Mouse (Mus musculus) large intestine, adult 2 months (tissue): ENCODE results near the gene Gm17364. TPM values are rescaled to one million over a fixed set of nuclear protein-coding genes. Genes with fewer than 3 reads are reported as not detected.
"Not testable (repeated sequence)": the region's sequence is repeated elsewhere in the genome, so short reads cannot be mapped to it uniquely, and the experiment has no call there.

Experiments
- DNase-seq: peaks from one replicate; pipeline ENCODE4 v3.0.0-alpha.2; 2012; ENCODE audit warnings: low read depth, low spot score
- WGBS: fragments of 180-500 bp; shearing (Covaris S2); methylation state at CpG from one replicate; pipeline ENCODE4 v1.1.7; 2018; 5-methylcytosine and 5-hydroxymethylcytosine counted together
- polyA plus RNA-seq: library from polyadenylated mRNA; depleted of rRNA; stranded (reverse); fragments of >200 nt; gene quantifications from 2 replicates; pipeline ENCODE4 v1.2.3, GENCODE M21; 2012; rRNA removed

Gene Gm17364
- polyA plus RNA-seq: not detected in 2 replicates

DNA sequence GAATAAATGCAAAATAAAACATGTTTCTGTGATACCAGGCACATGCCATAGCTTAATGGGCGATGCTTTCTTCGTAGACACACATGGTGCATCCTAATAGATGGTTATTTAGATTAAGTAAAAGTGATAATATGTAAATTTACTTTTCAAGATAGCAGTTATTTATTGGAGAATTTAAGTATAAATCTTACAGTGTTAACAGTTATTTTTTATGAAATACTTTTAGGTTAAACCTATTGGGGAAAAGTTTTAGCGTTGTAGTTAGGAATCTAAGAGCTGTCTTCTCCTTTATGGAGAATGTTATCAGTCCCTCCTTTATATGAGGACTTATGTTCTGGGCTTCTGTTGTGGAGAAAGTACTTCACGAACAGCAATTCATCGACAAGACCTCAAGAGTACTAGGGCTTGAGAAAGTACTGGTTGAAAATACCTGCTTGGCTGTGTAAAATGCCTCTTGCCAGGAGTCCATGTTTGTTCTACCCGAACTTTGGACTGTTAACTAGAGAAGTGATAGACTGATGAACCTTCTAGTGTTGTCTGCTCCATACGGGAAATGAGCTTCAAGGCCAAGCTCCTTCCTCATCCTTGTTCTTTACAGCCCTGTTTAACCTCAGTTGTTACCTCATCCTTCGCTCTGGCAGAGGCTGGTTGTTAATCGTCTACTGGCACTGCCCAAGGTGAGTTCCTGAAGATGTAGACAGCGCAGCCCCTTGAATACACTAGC is at the start of gene Gm17364:
TSS of gene Gm17364 (minus strand) at position 51 of the 724 bp plus-strand sequence.
- WGBS: 56% methylated on average over 10 of the region's 10 CpGs
- peak; percentile 57 for DNase-seq

DNA sequence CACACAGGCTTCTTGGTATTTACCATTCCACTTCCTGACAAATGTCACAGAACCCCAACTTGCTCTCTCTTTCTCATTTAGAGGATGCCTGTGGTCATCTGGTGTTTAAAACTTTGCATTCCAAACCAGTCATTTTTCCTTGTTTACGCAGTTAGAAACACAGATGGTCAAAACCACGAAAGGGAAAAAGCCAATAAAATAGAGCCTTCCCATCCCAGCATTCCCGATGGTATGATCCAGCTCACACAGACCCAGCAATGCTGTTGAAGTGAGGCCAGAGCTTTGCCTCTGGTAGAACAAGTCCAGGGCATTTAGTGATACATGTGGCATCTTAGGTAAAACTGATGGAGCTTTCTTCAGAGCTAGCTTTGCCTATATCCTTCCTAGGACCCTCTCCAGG is 47.7 kb upstream of the Gm17364 start:
- 36% methylated on average over 3 of the region's 3 CpGs for WGBS
- DNase-seq: no peak

DNA sequence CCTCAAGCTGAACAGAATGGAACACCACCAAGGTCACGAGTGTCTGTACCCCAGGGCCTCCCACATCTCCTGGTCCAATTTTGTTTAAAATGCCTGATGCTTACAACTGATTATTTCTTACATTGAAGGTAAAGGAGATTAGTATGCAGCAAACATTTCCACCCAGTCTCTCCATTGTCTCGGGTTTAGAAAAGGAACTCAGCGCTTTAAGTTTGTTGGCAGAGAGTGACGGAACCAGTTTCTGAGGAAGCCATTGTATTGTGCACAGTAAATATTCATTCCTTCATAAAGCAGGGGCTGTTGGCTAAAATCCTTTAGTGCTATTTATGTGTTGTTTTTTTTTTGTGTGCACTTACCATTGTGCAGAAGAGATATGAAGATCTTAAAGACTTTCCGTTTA is 47.0 kb upstream of the Gm17364 start:
- no peak for DNase-seq
- WGBS: 57% methylated on average over 5 of the region's 5 CpGs

DNA sequence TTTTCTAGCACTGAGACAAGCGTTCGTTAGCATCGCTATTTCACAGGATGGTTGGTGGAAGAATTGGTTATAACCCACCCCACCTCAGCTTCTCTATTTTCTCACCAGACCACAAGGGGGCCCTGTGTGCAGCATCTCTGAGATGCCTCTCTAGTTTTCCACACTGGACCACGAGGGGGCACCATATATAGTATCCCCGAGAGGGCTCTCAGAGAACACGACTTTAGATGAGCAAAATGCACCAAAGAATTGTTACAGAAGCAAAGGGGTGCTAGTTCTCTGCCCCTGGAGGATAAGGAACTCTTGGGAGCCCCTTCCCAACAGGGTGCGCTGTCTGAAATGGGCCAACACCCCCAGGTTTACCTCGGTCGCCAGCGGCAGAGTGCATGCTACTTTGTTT is 28.9 kb upstream of the Gm17364 start:
- WGBS: 64% methylated on average over 10 of the region's 10 CpGs
- DNase-seq: peak; percentile 64

DNA sequence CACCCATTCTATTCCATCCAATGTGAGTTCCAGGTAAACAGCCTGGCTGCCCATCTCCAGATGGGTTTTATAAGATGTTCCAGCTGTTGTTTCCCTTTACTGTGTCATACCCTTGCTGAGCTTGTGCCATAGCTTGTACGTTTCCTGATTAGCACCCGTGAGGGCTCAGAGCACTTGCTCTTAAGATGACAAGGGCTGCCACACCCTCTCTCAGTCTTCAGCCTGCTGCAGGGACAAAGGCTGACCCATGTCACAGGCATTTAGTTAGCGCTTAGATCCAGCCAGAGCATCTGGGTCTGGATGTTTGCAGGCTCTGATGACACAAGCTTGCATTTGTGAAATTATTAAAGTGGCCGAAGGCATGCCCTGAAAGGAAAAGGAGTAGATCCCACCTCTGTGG is 26.3 kb upstream of the Gm17364 start:
- 26% methylated on average over 4 of the region's 4 CpGs for WGBS

DNA sequence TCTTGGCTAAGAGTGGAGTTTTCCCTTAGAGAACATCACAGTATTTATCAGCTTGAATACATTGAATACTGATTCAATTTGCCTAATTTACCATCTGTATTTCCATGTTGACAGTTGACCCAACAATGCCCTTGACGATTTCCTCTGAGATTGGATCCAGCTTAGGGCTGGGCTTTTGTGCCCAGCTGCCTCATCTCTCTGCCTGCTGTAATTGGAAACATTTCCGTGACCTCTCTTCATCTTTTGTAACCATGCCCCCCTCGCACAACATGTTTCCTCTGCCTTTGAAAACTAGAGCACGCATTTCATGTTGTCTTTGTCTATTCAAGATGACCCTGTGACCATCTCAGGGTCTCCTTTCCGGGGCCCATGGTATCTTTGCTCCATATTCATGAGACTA is 25.2 kb upstream of the Gm17364 start:
- WGBS: 74% methylated on average over 5 of the region's 5 CpGs
- DNase-seq: no peak

More for the DNA sequence above, 26.3 kb upstream of the Gm17364 start:
- peak; percentile 24 for DNase-seq

DNA sequence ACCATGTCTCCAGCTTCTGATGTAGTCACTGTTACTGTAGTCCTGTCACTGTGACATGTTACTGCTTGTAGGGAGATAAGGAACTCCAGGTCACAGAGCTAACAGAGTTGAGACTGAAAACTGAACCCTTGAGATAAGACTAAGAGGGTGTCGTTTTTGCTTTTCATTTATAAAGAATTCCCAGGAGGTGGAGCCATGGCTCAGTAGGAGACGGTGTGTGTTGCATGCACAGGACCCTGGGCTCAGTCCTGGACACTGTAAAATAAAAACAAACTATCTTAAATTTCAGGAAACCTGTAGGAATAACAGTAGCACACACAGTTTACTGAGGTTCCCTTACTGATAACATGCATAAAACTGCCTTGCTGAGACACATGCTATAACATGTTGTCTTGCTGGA is 24.8 kb upstream of the Gm17364 start:
- 30% methylated on average over 2 of the region's 2 CpGs for WGBS
- DNase-seq: no peak

DNA sequence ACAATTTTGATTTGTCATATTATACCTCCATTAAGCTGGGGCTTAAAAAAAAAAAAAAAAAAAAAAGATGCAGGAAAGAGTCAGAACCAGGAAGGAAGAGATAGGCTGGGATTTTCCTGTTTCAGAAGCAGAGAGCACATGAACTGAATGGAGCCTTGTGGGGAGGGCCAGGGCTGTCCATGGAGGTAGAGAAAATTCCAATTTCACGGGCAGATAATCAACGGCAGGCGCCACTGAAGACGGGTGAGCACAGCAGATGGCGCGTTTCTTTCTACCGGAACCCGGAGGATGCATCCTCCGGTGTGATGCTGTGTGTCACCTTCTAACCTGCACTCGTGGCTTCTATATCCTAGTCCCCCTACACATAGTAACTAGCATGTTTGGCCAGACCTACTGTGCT is 22.6 kb upstream of the Gm17364 start:
- WGBS: 88% methylated on average over 10 of the region's 10 CpGs
- no peak for DNase-seq

DNA sequence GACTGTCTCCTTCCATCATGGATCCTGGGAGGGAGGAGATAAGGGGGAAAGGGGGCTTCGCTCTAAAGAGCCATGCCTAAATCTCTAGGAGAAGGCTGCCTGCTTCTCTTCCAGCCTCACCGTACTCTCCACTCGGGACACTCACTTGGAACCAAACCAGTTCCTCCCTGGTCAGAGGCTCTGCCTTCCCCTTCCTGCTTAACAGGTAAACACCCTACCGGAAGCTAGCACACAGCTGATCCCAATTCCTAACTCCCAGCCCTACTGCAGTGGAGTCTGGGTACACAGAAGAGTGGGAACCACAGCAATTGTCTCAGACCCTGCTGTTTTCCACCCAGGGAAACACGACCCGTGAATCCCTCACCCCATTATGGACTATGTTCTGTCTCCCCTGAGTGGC is 22.1 kb upstream of the Gm17364 start:
- no peak for DNase-seq

DNA sequence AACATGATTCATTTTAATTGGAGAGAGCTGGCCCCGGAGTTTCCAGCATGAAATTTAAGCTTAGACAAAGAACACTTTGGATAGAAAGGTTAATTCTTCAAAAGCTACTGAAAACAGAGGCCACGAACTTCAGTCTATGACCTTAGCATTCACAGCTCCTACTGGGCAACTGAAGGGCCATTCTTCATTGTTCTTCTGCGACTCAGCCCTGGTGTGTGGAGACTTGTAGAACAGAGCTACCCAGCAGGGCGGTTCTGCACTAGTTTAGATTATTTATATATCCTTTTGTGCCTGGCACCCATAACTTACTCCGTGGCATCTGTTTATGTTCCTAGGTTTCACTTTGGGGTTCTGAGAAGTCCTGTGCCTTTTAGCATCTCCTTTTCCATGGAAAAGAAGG is 19.8 kb upstream of the Gm17364 start:
- 72% methylated on average over 5 of the region's 5 CpGs for WGBS
- DNase-seq: no peak

More for the DNA sequence above, 22.1 kb upstream of the Gm17364 start:
- WGBS: 49% methylated on average over 6 of the region's 6 CpGs

DNA sequence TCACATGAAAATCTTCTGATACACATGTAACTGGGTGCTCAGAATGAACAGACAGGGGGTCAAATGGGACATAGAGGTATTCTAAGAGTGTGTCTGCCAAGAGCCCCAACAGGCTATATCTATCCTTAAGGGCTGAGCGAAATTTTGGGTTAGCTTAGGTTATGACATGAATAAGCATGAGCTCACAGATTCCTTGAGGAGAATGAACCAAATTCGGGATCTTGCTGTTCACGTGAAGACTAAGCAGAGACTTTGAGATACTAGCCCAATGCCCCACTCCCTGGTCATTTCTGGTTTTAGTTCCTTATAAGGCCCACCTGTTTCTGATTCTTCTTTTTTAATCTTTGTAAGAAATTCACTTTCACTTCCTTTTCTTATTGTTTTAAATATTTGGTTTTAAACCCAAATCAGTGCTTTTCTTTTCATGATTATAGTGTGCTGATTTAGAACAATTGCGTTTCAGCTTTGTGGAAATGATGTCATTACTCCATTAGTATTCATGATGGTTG is 17.7 kb upstream of the Gm17364 start:
- 80% methylated on average over 4 of the region's 4 CpGs for WGBS
- DNase-seq: no peak

DNA sequence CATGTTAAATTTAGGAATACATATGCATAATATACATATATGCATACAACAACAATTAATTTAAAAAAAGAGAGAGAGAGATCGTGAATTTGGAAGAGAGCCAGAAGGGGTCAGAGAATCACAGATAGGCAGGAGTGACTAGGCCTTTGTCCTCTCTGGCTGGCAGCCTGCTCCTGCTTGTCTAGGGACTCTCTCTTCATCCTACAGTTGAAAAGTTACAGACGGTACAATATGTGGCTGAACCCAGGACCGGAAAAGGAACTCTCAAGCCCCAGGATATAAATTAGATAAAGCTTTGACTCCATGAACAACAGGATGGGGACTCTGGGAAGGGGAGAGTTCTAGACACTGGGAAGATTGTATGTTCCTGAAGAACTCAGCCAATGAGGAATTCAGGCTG is 12.5 kb upstream of the Gm17364 start:
- 59% methylated on average over 3 of the region's 3 CpGs for WGBS
- no peak for DNase-seq

DNA sequence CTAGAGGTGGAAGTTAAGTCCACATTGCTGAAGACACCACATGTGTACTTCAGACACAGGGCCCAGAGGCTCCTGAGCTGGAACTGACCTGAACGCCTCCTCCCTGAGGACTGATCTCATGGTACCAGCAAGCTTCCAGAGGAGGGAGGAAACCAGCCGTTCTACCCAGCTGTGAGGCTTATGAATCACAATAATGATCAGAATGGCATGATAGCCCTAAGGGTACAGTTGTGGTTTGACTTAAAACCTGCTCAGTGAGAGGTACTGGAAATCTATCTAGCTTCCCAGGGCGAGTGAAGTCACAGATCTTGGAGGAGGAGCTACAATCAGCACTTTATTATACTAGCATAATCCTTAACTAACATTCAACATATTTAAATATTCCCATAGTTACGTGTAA is 11.7 kb upstream of the Gm17364 start:
- DNase-seq: no peak
- WGBS: 77% methylated on average over 4 of the region's 4 CpGs

DNA sequence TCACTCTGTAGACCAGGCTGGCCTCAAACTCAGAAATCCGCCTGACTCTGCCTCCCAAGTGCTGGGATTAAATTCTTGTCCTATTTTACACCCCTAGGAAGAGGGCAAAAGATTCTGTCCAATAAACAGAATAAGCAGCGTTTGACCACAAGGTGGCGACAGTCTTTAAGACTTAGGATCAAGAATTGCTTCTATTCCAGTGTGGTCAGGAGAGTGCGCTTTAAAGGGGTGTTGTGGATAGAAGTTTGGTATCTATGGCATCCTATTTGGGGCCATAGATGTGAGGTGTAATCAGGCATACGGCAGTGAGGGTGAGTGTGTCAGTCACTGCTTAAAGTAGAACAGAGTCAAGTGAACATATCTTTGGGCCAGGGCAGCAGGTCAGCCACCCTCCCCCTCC is 9.5 kb upstream of the Gm17364 start:
- DNase-seq: peak; percentile 73
- 10% methylated on average over 5 of the region's 5 CpGs for WGBS

DNA sequence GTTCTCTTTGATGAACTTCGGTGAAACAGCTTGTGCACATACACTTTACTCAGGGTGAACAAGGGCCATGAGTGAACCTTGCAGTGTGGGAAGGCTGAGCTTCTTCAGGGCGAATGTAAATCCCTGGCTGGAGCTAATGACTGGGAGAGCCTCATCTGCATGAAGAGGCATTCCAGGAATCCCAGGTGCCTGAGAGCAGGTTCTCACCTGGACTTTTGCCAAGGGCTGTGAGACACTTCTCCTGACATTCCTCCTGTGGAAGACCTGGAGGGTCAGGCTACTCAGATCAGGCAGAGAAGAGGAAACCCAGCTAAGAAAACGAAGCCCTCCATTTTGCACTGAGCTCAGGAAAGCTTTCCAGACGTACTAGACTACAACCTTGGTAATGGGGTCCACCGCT is 6.9 kb upstream of the Gm17364 start:
- 58% methylated on average over 5 of the region's 5 CpGs for WGBS
- no peak for DNase-seq

DNA sequence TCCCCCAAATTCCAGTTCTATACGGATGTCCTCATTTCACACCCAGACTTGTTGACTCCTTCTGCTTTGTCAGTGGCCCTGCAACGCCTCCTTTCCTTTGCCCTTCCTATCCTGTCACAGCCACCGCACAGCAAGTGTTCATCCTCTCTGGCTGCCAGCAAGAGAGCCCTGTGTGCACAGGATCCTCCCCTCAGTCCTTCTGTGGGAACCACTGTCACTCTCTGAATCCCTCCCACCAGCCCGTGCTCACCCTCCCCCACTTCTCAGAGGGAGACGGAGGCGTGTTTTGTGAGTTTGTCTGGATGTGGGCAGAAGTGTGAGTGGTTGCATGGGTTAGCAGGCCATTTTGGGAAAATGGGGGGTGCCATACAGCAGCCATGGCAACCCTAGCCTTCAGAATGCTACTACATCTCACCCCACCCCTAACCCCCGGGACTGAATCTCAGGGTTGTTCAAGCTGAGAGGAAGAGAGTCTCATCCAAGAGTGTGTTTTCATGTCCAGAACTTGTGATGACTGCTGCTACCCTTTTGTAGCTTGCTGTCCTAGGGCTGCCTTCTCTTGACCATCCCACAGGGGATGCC is 5.9 kb downstream of the Gm17364 start:
- no peak for DNase-seq
- 70% methylated on average over 7 of the region's 7 CpGs for WGBS

DNA sequence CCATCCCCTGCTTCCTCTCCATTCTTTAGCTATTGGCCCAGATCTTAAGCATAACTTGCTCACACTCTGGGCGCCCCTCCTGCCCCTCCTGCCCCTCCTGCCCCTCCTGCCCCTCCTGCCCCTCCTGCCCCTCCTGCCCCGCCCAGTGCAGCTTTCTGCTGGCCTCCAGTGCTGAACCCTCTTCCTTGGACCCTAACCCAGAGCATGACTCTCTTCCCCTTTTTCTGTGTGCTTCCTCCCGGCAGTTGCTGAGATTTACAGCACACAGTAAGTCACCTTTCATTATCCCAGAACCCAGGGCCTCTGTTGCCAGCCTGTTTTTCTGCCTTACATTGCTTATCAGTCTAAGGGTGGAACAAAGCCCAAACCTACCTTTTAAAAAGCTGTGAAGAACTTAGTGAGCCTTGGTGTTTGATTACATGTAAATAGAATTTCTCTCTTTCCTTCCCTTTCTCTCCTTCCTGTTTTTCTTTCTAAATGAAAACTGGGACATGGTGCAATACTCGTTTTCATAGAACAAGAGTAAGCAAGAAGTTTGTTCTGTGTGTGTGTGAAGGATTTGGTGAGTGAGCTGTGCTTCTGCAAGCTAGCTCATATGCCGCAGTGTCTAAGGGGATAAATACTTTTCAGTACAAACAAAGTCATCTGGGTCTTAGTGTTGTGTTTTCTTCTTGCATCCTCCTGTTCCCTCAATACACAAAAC is 10.3 kb downstream of the Gm17364 start:
- no peak for DNase-seq
- WGBS: 65% methylated on average over 5 of the region's 5 CpGs

DNA sequence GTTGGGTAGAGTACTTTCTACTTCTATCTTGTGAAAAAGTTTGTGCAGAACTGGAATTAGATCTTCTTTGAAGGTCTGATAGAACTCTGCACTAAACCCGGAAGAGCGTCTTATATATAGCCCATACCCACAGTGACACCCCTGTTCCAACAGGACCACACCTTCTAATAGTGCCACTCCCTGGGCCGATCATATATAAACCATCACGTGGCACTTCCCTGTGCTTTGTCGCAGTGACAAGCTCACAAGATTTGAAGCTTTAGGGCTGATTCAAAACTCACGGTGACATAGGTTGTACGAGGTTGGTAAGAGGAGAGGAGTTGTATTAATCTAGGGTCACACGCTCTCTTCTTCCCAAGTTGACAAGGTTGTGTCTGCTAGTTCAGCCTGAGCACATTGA is 12.2 kb downstream of the Gm17364 start:
- DNase-seq: not testable (repeated sequence)
- 36% methylated on average over 8 of the region's 8 CpGs for WGBS

DNA sequence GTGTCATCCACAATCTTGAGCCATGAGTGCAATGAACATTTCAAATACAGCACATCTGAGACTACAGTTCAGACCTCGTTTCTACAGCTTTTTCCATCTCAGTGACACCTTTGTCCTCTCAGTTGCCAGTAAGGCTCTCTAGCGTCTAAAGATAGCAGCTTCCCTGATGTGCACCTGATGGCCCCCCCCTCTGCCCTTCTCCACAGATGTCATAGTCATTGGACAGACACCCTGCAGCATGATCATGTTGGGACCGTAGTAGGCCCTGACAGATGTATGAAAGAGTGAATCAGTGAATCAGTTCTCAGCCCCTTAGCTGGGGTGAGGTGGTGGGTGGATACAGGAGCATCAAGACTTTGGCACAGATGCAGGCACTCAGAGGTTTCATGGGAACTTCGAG is 15.9 kb downstream of the Gm17364 start:
- WGBS: 86% methylated on average over 4 of the region's 4 CpGs
- DNase-seq: no peak

DNA sequence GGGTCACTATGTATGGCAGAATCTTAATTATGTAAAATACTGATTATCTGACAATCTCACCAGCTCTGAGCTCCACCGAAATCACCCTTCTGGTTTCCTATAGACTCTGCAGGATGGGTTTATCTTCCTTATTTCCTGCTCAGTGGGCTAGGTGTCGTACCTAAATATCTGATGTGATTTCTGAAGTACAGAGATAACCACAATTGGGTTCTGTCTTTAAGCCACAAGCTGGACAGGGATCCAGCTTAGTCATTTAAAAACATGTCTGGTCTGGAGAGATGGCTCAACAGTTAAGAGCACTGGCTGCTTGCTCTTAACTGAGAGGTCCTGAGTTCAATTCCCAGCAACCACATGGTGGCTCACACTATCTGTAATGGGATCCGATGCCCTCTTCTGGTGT is 16.8 kb downstream of the Gm17364 start:
- 91% methylated on average over 3 of the region's 3 CpGs for WGBS
- no peak for DNase-seq

DNA sequence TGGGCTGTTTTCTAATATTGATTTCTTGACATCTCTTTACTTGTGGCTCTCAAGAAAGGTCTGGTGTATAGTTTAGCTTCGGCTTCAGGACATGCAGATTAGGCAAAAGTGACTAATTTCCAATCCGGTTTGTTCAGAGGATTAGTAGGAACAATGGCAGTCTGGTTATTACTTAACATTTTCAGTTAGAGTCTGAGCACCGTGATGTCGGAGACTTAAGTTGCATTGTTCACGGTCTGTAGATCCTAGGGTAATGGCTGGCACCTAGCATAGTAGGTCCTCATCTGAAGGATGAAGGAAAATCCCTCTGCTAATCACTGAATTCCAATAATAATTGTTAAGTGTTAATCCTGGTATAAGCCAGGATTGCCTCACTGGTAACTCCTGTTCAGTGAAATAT is 17.7 kb downstream of the Gm17364 start:
- no peak for DNase-seq
- 92% methylated on average over 5 of the region's 5 CpGs for WGBS
